Mouse (Mus musculus): ENCODE data around the gene Dmwd.

Dmwd gene

DNA sequence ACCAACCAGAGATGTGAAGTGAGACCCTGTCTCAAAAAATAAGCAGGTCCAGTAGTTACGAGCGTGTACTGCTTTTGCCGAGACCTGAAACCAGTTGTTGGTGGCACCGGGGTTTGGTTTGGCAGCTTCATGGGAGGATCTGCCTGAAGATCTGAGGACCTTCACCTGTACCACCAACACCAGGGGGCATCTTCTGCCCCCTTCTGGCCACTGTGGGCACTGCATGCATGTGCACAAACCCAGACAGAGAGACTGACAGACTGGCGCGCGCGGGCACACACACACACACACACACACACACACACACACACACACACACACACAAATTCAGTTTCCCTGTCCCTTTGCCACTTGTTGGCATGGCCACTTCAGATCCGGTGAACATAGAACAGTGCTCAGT lies 2.5 kb upstream of the Dmwd start:
- DNase-seq: peak; percentile 43 to 79

DNA sequence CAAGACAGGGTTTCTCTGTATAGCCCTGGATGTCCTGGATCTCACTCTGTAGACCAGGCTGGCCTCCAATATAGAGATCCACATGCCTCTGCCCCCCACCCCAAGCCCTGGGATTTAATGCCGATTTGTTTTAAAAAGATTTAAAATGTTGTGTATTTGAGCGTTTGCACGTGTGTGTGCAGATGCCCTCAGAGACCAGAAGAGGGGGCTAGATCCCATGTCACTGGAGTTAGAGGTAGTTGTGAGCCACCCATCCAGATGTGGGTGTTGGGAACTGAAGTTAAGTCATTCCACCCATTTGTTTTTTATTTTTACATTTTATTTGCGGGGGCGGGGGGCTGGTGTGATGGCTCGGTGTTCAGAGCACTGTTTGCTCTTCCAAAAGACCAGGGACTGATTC lies 1.5 kb upstream of the Dmwd start:
- DNase-seq: no peak

DNA sequence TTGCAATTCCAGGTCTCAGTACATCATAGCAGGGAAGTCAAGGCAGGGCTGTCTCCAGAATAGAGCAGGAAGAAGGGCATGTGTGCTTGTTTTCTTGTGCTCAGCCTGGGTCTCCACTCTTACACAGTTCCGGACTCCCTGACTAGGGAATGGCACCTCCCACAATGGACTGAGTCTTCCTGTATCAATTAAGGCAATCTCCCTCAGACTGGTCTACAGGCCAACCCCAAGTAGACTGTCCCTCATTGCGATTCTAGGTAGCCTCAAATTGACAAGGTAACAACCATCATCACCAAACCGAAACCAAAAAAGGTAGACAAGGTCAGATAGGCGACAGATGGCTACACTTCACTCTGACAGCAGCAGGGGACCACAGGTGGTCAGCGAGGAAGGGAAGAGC lies 796 bp upstream of the Dmwd start:
- no peak for DNase-seq

DNA sequence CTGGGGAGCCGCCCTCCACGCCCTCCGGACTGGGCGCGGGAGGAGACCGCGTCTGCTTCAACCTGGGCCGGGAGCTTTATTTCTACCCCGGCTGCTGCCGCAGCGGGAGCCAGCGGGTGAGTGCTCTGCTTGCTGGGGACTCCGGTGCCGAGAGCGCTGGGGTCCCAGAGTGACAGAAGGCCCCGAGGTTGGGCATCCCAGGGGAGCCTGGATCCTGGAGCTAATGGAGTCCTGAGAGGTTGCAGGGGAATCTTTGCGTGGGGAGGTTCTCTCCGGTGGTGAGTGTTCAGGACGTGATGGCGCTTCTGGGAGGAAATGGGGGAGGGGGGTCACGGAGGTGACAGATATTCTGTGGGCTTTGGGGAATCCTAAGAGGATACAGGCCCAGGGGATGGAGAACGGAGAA lies 562 bp downstream of the Dmwd start:
- no peak for DNase-seq

DNA sequence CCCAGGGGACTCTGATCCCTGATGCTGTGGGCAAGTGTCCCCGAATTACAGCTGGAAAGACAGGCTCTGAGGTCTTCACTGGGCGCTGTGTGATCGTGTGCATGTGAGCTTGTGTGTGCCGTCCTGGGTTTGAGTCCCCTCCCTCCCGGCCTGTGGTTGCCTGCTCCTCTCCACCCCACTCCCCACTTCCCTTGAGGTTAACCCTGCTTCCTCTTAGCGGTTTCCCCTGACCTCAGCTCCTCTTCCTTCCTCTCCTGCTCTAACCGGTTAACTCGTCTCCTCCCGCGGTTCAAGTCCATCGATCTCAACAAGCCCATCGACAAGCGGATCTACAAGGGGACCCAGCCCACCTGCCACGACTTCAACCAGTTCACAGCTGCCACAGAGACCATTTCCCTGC lies 1.7 kb downstream of the Dmwd start:
- no peak for DNase-seq

DNA sequence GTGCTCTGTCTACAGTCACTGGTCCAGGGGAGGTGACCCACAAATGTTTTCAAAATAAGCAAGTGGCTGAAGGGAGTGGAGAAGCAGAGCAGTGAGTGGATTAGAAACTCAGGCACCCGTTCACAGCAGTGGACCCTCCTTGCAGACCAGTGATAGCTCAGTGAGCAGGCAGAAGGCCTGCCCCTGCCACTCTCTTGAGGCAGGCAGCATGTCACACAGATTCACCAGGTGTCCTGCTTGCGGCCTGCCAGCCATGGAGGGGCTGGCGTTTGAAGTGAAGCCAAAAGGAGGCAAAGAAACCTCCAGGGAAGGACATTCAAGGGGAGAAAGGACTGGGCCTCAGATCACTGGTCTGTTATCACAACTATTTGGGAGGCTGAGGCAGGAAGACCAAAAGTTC lies 2.7 kb downstream of the Dmwd start:
- no peak for DNase-seq

DNA sequence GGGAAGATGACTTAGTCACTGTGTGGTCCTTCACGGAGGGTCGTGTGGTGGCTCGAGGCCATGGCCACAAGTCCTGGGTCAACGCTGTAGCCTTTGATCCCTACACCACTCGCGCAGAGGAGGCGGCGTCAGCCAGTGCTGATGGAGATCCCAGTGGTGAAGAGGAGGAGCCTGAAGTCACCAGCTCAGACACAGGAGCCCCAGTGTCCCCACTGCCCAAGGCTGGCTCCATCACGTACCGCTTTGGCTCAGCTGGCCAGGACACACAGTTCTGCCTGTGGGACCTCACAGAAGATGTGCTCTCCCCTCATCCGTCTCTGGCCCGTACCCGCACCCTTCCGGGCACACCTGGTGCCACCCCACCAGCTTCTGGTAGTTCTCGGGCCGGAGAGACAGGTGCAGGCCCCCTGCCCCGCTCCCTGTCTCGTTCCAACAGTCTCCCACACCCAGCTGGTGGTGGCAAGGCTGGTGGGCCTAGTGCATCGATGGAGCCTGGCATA lies 4.5 kb downstream of the Dmwd start:
- DNase-seq: no peak

DNA sequence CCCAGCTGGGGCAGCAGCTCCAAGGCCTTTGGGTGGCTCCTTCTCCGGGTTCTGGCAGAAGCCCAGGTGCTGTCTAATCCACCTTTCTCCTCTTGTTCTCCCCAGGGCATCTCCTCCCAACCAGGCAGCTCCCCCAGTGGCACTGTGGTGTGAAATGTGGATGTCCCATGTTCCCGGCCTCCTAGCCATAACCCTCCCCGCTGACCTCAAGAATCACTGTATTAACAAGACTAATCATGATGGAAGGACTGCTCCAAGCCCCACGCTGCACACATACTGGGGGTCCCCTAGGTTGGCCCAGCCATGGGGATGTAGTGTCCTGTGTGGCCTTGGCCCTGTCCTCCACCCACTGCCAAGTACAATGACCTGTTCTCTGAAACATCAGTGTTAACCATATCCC lies 6.1 kb downstream of the Dmwd start:
- no peak for DNase-seq

DNA sequence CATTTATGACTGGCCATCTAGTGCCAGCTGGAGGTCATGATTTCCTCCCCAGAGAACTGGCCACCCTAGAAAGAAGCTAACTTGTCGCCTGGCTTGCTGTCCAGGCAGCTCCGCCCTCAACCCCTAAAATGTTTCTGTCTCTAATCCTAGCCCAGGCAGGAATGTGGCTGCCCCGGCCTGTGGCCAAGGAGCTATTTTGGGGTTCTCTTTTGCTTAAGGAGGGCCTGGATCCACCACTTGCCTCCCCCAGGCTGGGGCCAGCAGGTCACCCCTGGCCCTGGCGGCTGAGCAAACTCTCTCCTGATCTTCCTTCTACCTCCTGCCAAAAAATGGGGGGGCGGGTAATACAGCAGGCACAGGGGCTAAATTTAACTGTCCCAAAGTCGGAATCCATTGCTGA lies 7.1 kb downstream of the Dmwd start:
- peak; percentile 27 to 52 for DNase-seq

DNA sequence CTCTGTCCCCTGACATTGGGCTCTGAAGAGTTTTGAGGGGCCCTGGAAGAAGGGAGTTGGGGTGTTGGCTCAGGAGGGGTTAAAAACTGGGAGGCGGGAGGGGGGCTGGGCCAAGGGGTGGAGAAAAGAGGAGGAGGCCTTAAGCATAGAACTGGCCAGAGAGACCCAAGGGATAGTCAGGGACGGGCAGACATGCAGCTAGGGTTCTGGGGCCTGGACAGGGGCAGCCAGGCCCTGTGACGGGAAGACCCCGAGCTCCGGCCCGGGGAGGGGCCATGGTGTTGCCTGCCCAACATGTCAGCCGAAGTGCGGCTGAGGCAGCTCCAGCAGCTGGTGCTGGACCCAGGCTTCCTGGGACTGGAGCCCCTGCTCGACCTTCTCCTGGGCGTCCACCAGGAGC lies 7.7 kb downstream of the Dmwd start, which contains the start of gene Dmpk:
Dmpk (plus strand) TSS at position 149 of the 400 bp plus-strand sequence.
- DNase-seq: peak in 1 of 2 experiments; percentile 43

DNA sequence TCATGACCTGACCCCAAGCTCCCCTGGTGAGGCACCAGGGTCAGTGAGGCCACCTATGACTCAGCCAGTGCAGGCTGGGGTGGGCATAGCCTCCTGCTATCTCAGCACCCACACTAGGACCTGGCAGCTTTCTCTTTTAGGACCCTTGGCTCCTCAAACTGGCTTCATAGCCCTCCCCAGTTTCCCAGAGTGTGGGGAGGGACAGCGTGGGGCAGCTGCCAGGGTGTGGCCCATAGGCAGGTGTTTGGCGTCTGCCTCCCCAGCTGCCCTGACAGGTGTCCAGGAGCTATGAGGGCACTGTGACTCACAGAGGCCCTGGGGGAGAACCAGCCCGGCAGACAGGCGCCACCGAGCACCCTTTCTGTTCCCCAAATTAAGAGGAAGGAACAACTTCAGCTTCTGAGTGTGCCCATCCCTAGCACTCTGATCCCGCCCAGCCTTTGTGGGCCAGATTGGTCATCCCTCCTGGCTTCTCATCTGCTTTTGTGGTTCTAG lies 8.3 kb downstream of the Dmwd start:
- no peak for DNase-seq

DNA sequence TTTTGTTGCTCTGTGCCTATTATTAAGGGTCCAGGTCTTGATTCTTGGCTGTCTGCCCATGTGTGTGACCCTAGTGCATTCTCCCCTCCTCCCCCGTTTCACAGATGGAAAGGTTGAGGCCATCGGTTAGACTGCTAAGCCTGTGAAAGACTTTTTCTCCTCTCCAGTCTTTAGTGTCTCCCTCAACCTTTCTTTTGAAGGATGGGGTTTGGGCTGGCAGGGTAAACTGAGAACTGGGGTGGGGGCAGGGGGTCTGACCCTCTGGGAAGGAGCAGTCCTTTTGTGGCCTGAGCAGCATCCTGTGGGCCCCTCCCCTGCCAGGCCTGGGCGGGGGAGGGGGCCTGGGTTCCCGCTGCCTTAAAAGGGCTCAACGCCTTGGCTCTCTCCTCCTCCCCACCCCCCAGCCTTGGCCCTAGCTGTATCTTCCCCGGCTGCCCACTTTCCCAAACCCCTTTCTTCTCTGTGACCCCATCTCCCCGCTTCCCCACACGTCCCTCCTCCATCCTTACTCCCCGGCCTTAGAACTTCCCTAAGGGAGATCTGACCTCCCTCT lies 9.0 kb downstream of the Dmwd start:
- no peak for DNase-seq

DNA sequence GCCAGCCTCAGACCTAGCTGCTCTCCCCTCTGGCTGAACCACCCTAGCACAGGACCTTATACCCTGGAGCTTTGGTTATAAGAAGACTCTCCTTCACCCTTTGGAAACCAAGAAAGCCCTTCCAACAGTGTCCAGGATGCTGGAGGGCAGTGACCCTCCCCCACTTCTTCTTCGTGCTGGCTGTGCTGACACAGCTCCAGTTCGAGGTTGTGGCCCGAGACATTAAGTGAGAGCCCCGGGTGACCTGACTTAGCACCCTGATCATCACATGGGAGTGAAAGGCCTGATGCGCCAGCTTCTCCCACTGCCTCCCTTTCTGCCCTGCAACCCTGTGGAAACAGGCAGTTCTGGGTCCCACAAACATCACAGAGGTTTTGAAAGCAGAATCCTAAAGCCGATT lies 9.5 kb downstream of the Dmwd start:
- peak; percentile 37 to 38 for DNase-seq

DNA sequence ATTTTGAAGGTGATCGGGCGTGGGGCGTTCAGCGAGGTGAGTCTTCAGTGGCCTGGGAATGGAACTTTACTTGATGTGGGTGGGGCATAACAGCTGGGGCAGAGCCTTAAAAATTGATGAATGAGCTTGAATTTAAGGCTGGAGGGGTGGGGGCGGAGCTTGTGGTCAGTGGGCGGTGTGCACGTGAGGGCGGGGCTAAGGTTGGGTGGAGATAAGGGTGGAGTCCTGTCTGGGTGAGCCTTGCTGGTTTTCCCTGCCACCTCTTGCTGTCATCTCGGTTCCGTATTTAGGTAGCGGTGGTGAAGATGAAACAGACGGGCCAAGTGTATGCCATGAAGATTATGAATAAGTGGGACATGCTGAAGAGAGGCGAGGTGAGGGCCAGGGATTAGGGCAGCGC lies 10.0 kb downstream of the Dmwd start:
- peak; percentile 54 to 80 for DNase-seq

DNA sequence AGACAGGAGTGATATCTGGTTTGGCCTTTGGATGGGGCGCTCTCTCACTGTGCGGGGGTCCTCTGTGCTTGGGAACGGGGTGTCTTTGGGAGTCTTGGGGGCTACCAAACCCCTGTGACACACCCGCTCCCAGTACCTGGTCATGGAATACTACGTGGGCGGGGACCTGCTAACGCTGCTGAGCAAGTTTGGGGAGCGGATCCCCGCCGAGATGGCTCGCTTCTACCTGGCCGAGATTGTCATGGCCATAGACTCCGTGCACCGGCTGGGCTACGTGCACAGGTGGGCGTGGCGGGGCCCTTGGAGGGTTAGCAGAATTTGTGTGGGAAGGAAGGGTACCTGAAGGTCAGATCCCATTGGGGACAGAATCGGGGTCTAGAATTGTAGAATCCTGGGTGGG lies 10.7 kb downstream of the Dmwd start:
- no peak for DNase-seq

DNA sequence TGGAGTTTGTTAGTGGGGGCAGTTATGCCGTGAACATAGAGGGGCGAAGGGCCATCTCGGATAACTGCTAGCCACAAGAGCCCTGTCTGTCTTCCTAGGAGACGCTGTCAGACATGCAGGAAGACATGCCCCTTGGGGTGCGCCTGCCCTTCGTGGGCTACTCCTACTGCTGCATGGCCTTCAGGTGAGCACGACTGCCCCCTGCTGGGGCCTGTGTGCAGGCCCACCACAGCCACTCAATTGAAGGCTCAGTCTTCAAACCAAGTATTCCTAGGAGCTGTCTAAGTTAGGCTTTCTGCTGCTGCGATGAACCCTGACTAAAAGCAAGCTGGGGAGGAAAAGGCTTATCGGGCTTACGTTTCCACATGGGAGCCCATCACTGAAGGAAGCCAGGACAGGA lies 12.8 kb downstream of the Dmwd start:
- peak; percentile 66 to 90 for DNase-seq

DNA sequence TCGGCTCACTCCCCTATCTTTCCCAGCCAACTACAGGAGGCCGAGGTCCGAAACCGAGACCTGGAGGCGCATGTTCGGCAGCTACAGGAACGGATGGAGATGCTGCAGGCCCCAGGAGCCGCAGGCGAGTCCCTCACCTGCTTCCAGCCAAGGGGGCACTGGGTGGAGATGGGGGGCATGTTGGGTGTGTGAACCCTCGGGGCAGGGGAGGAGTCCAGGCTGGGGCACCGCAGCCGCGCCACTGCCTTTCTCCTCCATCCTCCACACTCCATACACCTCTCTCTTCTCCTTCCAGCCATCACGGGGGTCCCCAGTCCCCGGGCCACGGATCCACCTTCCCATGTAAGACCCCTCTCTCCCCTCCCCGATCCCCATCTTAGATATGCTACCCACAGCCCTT lies 15.9 kb downstream of the Dmwd start:
- no peak for DNase-seq

DNA sequence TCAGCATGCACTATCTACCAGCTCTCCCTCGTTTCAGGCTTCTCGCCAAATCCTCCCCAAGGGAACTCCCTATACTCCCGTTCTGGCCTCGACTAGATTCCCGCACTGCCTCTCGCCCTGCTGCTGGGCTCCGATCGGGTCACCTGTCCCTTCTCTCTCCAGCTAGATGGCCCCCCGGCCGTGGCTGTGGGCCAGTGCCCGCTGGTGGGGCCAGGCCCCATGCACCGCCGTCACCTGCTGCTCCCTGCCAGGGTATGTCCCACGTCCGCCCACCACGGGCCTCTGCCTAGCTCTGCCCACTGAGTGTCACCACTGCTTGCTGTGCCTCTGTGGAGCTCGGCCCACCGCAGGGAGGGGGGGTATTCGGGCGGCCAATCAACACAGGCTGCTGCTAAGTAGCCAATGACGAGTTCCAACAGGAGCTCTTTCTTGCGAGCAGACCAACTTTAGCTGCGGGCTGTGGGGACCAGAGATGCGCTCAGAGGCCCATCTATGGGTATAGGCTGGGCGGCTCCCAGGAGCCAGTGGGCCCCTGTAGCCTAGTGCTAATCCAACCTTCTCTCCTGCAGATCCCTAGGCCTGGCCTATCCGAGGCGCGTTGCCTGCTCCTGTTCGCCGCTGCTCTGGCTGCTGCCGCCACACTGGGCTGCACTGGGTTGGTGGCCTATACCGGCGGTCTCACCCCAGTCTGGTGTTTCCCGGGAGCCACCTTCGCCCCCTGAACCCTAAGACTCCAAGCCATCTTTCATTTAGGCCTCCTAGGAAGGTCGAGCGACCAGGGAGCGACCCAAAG lies 16.6 kb downstream of the Dmwd start:
- DNase-seq: peak; percentile 62 to 70

DNA sequence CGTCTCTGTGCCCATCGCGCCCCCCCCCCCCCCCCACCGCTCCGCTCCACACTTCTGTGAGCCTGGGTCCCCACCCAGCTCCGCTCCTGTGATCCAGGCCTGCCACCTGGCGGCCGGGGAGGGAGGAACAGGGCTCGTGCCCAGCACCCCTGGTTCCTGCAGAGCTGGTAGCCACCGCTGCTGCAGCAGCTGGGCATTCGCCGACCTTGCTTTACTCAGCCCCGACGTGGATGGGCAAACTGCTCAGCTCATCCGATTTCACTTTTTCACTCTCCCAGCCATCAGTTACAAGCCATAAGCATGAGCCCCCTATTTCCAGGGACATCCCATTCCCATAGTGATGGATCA lies 17.1 kb downstream of the Dmwd start:
- peak; percentile 88 to 94 for DNase-seq

DNA sequence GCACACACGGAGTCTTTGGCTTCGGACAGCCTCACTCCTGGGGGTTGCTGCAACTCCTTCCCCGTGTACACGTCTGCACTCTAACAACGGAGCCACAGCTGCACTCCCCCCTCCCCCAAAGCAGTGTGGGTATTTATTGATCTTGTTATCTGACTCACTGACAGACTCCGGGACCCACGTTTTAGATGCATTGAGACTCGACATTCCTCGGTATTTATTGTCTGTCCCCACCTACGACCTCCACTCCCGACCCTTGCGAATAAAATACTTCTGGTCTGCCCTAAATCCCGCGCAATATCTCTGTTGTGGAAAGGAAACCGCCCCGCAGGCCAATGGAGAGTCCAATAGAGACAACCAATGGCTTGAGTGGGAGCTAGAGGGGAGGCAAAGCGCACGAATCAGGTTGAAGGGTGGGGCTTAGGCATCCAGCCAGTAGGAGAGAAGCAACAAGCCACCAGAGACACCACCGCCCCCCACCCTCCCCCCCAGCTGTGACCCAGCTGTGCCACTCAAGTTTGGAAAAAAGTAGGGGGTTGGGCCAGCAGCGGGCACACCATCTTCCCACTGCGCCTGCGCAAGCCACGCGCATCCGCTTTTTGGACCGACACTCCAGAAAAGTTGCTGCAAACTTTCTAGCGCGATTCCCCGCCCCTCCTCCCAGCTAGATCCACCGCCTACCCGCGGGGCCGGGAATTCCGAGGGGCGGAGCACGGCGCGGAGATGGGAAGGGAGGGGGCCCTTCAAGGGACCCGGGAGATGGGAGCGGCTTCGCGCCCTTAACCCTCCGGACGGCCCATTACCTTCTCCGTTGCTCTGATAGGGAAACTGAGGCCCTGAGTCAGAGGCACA lies 17.7 kb downstream of the Dmwd start:
- peak; percentile 98 to 99 for DNase-seq

DNA sequence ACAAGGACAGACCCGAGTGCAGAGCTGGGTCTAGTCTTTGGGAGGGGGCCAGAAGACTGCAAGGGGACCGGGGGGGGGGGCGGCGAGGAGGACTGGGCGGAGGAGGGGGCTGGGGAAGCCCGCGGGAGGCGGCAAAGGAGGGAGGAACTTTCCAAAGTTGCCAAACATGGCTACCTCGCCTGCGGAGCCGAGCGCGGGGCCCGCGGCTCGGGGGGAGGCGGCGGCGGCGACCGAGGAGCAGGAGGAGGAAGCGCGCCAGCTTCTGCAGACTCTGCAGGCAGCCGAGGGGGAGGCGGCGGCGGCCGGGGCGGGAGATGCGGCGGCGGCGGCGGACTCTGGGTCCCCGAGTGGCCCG lies 18.4 kb downstream of the Dmwd start, which contains the start of gene Six5:
Six5 (plus strand) TSS at position 124 of the 355 bp plus-strand sequence.
- DNase-seq: peak; percentile 42 to 74

DNA sequence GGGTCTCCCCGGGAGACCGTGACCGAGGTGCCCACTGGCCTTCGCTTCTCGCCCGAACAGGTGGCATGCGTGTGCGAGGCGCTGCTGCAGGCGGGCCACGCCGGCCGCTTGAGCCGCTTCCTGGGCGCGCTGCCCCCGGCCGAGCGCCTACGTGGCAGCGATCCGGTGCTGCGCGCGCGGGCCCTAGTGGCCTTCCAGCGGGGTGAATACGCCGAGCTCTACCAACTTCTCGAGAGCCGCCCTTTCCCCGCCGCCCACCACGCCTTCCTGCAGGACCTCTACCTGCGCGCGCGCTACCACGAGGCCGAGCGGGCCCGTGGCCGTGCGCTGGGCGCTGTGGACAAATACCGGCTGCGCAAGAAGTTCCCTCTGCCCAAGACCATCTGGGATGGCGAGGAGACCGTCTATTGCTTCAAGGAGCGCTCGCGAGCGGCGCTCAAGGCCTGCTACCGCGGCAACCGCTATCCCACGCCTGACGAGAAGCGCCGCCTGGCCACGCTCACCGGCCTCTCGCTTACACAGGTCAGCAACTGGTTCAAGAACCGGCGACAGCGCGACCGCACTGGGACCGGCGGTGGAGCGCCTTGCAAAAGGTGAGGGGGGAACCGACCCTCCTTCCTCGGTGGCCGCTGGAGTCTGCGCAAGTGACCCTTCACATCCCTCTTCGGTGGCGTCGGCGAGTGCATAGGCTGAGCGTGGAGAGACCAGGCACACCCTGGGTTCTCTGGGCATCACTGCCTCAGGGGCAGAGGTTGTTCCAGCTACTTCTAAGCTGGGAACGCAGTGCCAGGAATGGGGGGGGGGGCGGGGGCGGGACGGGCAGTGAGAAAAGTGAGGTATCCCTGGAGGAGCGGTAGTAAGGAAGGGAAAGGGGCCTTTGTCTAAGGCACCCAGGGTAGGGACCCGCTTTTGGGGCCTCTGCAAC lies 19.1 kb downstream of the Dmwd start:
- DNase-seq: peak; percentile 43 to 74

All from kidney, postnatal 36 days (tissue).